Mouse (Mus musculus): ENCODE measurements at regions not wholly inside any gene's neighbourhood (a gene's known extent, or its start where the extent isn't known, plus 50 kb on each side); places are given as distances from the start of the nearest gene placed in this dataset.

GRCm38 (mm10) chr14:64545056-64545455, 441.0 kb downstream of the Prss52 start:
- WGBS, result 78% methylated on average over 3 of the region's 3 CpGs
- Histone ChIP-seq H3K9ac (replicated peaks) (no peak overlapping the region), H3K4me2 (no peak overlapping the region), H3K36me3 (no peaks in the 10 kb centered on the region), H3K27ac (no peak overlapping the region), H3K4me3 (replicated peaks) (no peak overlapping the region), H3K27me3 (no peaks in the 10 kb centered on the region), H3K9me3 (no peaks in the 10 kb centered on the region), H3K4me1 (replicated peaks) (no peaks in the 10 kb centered on the region)
- ATAC-seq (ENCODE audit: insufficient number of reproducible peaks, insufficient read depth, low FRiP score, low TSS enrichment, low read depth), result no peak

- ATAC-seq (ENCODE audit: insufficient number of reproducible peaks, insufficient read depth, low FRiP score, low TSS enrichment, low read depth), result no peak
- H3K4me1 ChIP-seq (replicated peaks), result no peaks in the 10 kb centered on the region
- H3K27me3 ChIP-seq, result no peaks in the 10 kb centered on the region
- H3K9ac ChIP-seq (replicated peaks), result no peak overlapping the region
- H3K27ac ChIP-seq, result no peak overlapping the region
- no peaks in the 10 kb centered on the region for H3K9me3 ChIP-seq
- H3K4me3 ChIP-seq (replicated peaks), result no peak overlapping the region
- 2% methylated on average over 4 of the region's 4 CpGs for WGBS
- no peak overlapping the region for H3K4me2 ChIP-seq
- H3K36me3 ChIP-seq, result no peaks in the 10 kb centered on the region
These were observed 442.7 kb downstream of the Prss52 start for GRCm38 (mm10) chr14:64546787-64547186.

- Histone ChIP-seq H3K4me2 (no peak overlapping the region), H3K27ac (no peak overlapping the region), H3K9me3 (peaks cover 4% of the 10 kb centered on the region), H3K9ac (replicated peaks) (no peak overlapping the region), H3K4me1 (replicated peaks) (no peaks in the 10 kb centered on the region), H3K4me3 (replicated peaks) (no peak overlapping the region), H3K27me3 (no peaks in the 10 kb centered on the region), H3K36me3 (no peaks in the 10 kb centered on the region)
- WGBS, result 64% methylated on average over 4 of the region's 4 CpGs
- no peak for ATAC-seq (ENCODE audit: insufficient number of reproducible peaks, insufficient read depth, low FRiP score, low TSS enrichment, low read depth)
These were observed 448.9 kb downstream of the Prss52 start for GRCm38 (mm10) chr14:64552951-64553350.

GRCm38 (mm10) chr14:64556042-64556441, 452.0 kb downstream of the Prss52 start:
- no peaks in the 10 kb centered on the region for H3K27me3 ChIP-seq
- no peak overlapping the region for H3K27ac ChIP-seq
- H3K36me3 ChIP-seq, result no peaks in the 10 kb centered on the region
- 90% methylated on average over 7 of the region's 7 CpGs for WGBS
- peaks cover 4% of the 10 kb centered on the region for H3K9me3 ChIP-seq
- H3K9ac ChIP-seq (replicated peaks), result no peak overlapping the region
- no peaks in the 10 kb centered on the region for H3K4me1 ChIP-seq (replicated peaks)
- no peak overlapping the region for H3K4me3 ChIP-seq (replicated peaks)
- no peak overlapping the region for H3K4me2 ChIP-seq
- no peak for ATAC-seq (ENCODE audit: insufficient number of reproducible peaks, insufficient read depth, low FRiP score, low TSS enrichment, low read depth)

GRCm38 (mm10) chr14:64557453-64557852, 453.4 kb downstream of the Prss52 start:
- Histone ChIP-seq H3K4me1 (replicated peaks) (no peaks in the 10 kb centered on the region), H3K9me3 (peaks cover 4% of the 10 kb centered on the region), H3K36me3 (no peaks in the 10 kb centered on the region), H3K4me2 (no peak overlapping the region), H3K27me3 (peaks cover 2% of the 10 kb centered on the region; the same call in 1 of the 2 replicates), H3K27ac (no peak overlapping the region), H3K4me3 (replicated peaks) (no peak overlapping the region), H3K9ac (replicated peaks) (no peak overlapping the region)
- WGBS, result 72% methylated on average over 6 of the region's 6 CpGs
- no peak for ATAC-seq (ENCODE audit: insufficient number of reproducible peaks, insufficient read depth, low FRiP score, low TSS enrichment, low read depth)

GRCm38 (mm10) chr14:64568689-64569088, 464.6 kb downstream of the Prss52 start:
- no peak for ATAC-seq (ENCODE audit: insufficient number of reproducible peaks, insufficient read depth, low FRiP score, low TSS enrichment, low read depth)
- no peak overlapping the region for H3K4me3 ChIP-seq (replicated peaks)
- H3K9me3 ChIP-seq, result no peaks in the 10 kb centered on the region
- no peaks in the 10 kb centered on the region for H3K36me3 ChIP-seq
- peaks cover 4% of the 10 kb centered on the region; the same call in 1 of the 2 replicates for H3K27me3 ChIP-seq
- no peak overlapping the region for H3K9ac ChIP-seq (replicated peaks)
- no peak overlapping the region for H3K27ac ChIP-seq
- H3K4me1 ChIP-seq (replicated peaks), result no peaks in the 10 kb centered on the region
- 7% methylated on average over 6 of the region's 6 CpGs for WGBS
- H3K4me2 ChIP-seq, result no peak overlapping the region

- no peak for ATAC-seq (ENCODE audit: insufficient number of reproducible peaks, insufficient read depth, low FRiP score, low TSS enrichment, low read depth)
- 84% methylated on average over 7 of the region's 7 CpGs for WGBS
- H3K4me3 ChIP-seq (replicated peaks), result no peak overlapping the region
- H3K27me3 ChIP-seq, result peaks cover 13% of the 10 kb centered on the region
- H3K9me3 ChIP-seq, result no peaks in the 10 kb centered on the region
- no peaks in the 10 kb centered on the region for H3K4me1 ChIP-seq (replicated peaks)
- H3K36me3 ChIP-seq, result no peaks in the 10 kb centered on the region
- H3K4me2 ChIP-seq, result no peak overlapping the region
- H3K9ac ChIP-seq (replicated peaks), result no peak overlapping the region
- H3K27ac ChIP-seq, result no peak overlapping the region
These were observed 466.9 kb downstream of the Prss52 start for GRCm38 (mm10) chr14:64570951-64571350.

- no peaks in the 10 kb centered on the region for H3K36me3 ChIP-seq
- no peak overlapping the region for H3K9ac ChIP-seq (replicated peaks)
- WGBS, result 66% methylated on average over 2 of the region's 2 CpGs
- no peaks in the 10 kb centered on the region for H3K9me3 ChIP-seq
- peaks cover 16% of the 10 kb centered on the region for H3K27me3 ChIP-seq
- H3K4me2 ChIP-seq, result no peak overlapping the region
- no peak overlapping the region for H3K4me3 ChIP-seq (replicated peaks)
- H3K27ac ChIP-seq, result no peak overlapping the region
- ATAC-seq (ENCODE audit: insufficient number of reproducible peaks, insufficient read depth, low FRiP score, low TSS enrichment, low read depth), result no peak
- no peaks in the 10 kb centered on the region for H3K4me1 ChIP-seq (replicated peaks)
These were observed 468.7 kb downstream of the Prss52 start for GRCm38 (mm10) chr14:64572756-64573155.

- 77% methylated on average over 5 of the region's 5 CpGs for WGBS
- Histone ChIP-seq H3K4me3 (replicated peaks) (no peak overlapping the region), H3K4me2 (no peak overlapping the region), H3K9ac (replicated peaks) (no peak overlapping the region), H3K9me3 (no peaks in the 10 kb centered on the region), H3K4me1 (replicated peaks) (no peaks in the 10 kb centered on the region), H3K27ac (no peak overlapping the region), H3K27me3 (peaks cover 11% of the 10 kb centered on the region), H3K36me3 (no peaks in the 10 kb centered on the region)
- no peak for ATAC-seq (ENCODE audit: insufficient number of reproducible peaks, insufficient read depth, low FRiP score, low TSS enrichment, low read depth)
These were observed 469.7 kb downstream of the Prss52 start for GRCm38 (mm10) chr14:64573773-64574172.

GRCm38 (mm10) chr14:64574277-64574676, 470.2 kb downstream of the Prss52 start:
- no peak overlapping the region for H3K27ac ChIP-seq
- H3K4me2 ChIP-seq, result no peak overlapping the region

GRCm38 (mm10) chr14:64574773-64575172, 470.7 kb downstream of the Prss52 start:
- WGBS, result 73% methylated on average over 6 of the region's 6 CpGs
- no peak for ATAC-seq (ENCODE audit: insufficient number of reproducible peaks, insufficient read depth, low FRiP score, low TSS enrichment, low read depth)
- no peaks in the 10 kb centered on the region for H3K9me3 ChIP-seq
- no peak overlapping the region for H3K27ac ChIP-seq
- H3K4me3 ChIP-seq (replicated peaks), result no peak overlapping the region
- H3K36me3 ChIP-seq, result no peaks in the 10 kb centered on the region
- H3K9ac ChIP-seq (replicated peaks), result no peak overlapping the region
- peaks cover 21% of the 10 kb centered on the region for H3K27me3 ChIP-seq
- no peak overlapping the region for H3K4me2 ChIP-seq
- H3K4me1 ChIP-seq (replicated peaks), result no peaks in the 10 kb centered on the region

More at GRCm38 (mm10) chr14:64574277-64574676, 470.2 kb downstream of the Prss52 start:
- no peak overlapping the region for H3K9ac ChIP-seq (replicated peaks)
- H3K9me3 ChIP-seq, result no peaks in the 10 kb centered on the region
- H3K4me3 ChIP-seq (replicated peaks), result no peak overlapping the region
- no peak for ATAC-seq (ENCODE audit: insufficient number of reproducible peaks, insufficient read depth, low FRiP score, low TSS enrichment, low read depth)
- peaks cover 16% of the 10 kb centered on the region for H3K27me3 ChIP-seq
- 70% methylated on average over 7 of the region's 7 CpGs for WGBS
- H3K36me3 ChIP-seq, result no peaks in the 10 kb centered on the region
- H3K4me1 ChIP-seq (replicated peaks), result no peaks in the 10 kb centered on the region

GRCm38 (mm10) chr14:64575954-64576353, 471.9 kb downstream of the Prss52 start:
- 66% methylated on average over 4 of the region's 4 CpGs for WGBS
- Histone ChIP-seq H3K9me3 (no peaks in the 10 kb centered on the region), H3K4me3 (replicated peaks) (no peak overlapping the region), H3K9ac (replicated peaks) (no peak overlapping the region), H3K27ac (no peak overlapping the region), H3K36me3 (no peaks in the 10 kb centered on the region), H3K4me2 (no peak overlapping the region), H3K4me1 (replicated peaks) (no peaks in the 10 kb centered on the region), H3K27me3 (peaks cover 33% of the 10 kb centered on the region)
- ATAC-seq (ENCODE audit: insufficient number of reproducible peaks, insufficient read depth, low FRiP score, low TSS enrichment, low read depth), result no peak
